Mouse (Mus musculus) testis, adult 2 months (tissue): ENCODE measurements around the gene Mgp.

Experiments used
- CTCF ChIP-seq: fragments of 200-500 bp; IDR thresholded peaks from 2 replicates; pipeline ENCODE4 v1.5.1; 2012; ENCODE audit warnings: low read depth, mild to moderate bottlenecking, inconsistent platforms, low read length, moderate library complexity; ENCODE audit not compliant: control insufficient read depth, insufficient read depth, insufficient replicate concordance
- POLR2A ChIP-seq: fragments of 200-500 bp; IDR thresholded peaks from 2 replicates; pipeline ENCODE4 v1.6.1; 2012; ENCODE audit warnings: low read depth, mild to moderate bottlenecking, inconsistent platforms, low read length, moderate library complexity; ENCODE audit not compliant: control insufficient read depth

DNA sequence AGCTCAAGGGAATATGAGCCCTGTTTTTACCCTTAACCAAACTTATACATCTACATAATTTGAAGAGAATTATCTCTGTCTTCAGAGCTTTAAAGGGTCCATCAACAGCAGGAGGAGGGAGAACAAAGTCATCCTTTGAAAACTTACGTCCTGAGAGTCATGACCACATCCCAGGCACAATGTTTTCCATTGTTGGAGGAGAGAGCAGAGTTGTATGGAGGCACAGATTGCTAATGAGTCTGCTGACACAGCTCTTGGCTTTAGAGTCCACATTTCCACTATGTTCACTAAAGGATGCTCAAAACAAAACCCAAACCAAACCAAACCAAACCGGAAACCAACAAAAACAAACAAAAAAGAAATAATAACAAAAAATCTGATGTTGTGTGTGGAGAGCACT, 30.7 kb downstream of the Mgp start:
- no peak for TF ChIP-seq CTCF
- no peak for TF ChIP-seq POLR2A
